Mouse (Mus musculus) heart, embryonic 14.5 days (tissue): Measurements from ENCODE around the gene Ybx2. TPM values are rescaled to one million over a fixed set of nuclear protein-coding genes. Genes with fewer than 3 reads are reported as not detected.
A peak's percentile ranks its signal among the peaks of the same experiment; 100 is the strongest.

Experiments used
- ATAC-seq: fragments of 200-750 bp; cut with Nextera tagmentation; 2 replicates; pipeline ENCODE4 v1.8.0; 2017; ENCODE audit warnings: low read depth, moderate TSS enrichment; ENCODE audit not compliant: insufficient number of reproducible peaks, insufficient read depth, low FRiP score
- H3K27ac ChIP-seq, 2 experiments: fragments of 200-500 bp in 1 of 2; fragments of 300-500 bp in 1 of 2; sonication (generic) in 1 of 2; replicated peaks in 1 of 2; 2 replicates each; pipeline ENCODE4 v1.5.1; 2012 to 2014; ENCODE audit warnings: low read depth in 2 of 2, low read length in 2 of 2, control low read depth in 1 of 2, mild to moderate bottlenecking in 1 of 2, mixed read lengths in 1 of 2; ENCODE audit not compliant: control insufficient read depth in 1 of 2, insufficient read depth in 1 of 2
- H3K27me3 ChIP-seq: fragments of 300-500 bp; sonication (generic); 2 replicates; pipeline ENCODE4 v1.6.1; 2014; ENCODE audit warnings: mild to moderate bottlenecking, low read length, control low read depth; ENCODE audit not compliant: control insufficient read depth, insufficient read depth
- H3K36me3 ChIP-seq: fragments of 300-500 bp; sonication (generic); 2 replicates; pipeline ENCODE4 v1.6.1; 2014; ENCODE audit warnings: mild to moderate bottlenecking, control low read depth, low read length, mixed read lengths; ENCODE audit not compliant: control insufficient read depth, insufficient read depth
- H3K4me1 ChIP-seq, 2 experiments: fragments of 200-500 bp in 1 of 2; fragments of 300-500 bp in 1 of 2; sonication (generic) in 1 of 2; 2 replicates each; pipeline ENCODE4 v1.6.1; 2012 to 2014; ENCODE audit warnings: low read length in 2 of 2, control low read depth in 1 of 2, mixed read lengths in 1 of 2; ENCODE audit not compliant: control insufficient read depth in 2 of 2, insufficient read depth in 2 of 2
- H3K4me2 ChIP-seq: fragments of 300-500 bp; sonication (generic); 2 replicates; pipeline ENCODE4 v1.6.1; 2014; ENCODE audit warnings: mild to moderate bottlenecking, low read length
- H3K4me3 ChIP-seq, 2 experiments: fragments of 200-500 bp in 1 of 2; fragments of 300-500 bp in 1 of 2; sonication (generic) in 1 of 2; 2 replicates each; pipeline ENCODE4 v1.5.1; 2012 to 2014; ENCODE audit warnings: low read length in 2 of 2, mild to moderate bottlenecking in 2 of 2, control low read depth in 1 of 2, low read depth in 1 of 2, moderate library complexity in 1 of 2; ENCODE audit not compliant: control insufficient read depth in 1 of 2, insufficient read depth in 1 of 2
- H3K9ac ChIP-seq: fragments of 300-500 bp; sonication (generic); 2 replicates; pipeline ENCODE4 v1.6.1; 2014; ENCODE audit warnings: mild to moderate bottlenecking, low read length
- H3K9me3 ChIP-seq: fragments of 300-500 bp; sonication (generic); 2 replicates; pipeline ENCODE4 v1.6.1; 2016; ENCODE audit warnings: low read length, control low read depth; ENCODE audit not compliant: control insufficient read depth
- WGBS: fragments of 180-500 bp; shearing (Covaris S2); extraction: QIAGEN DNeasy Blood & Tissue Kit; methylation state at CpG from one replicate; pipeline ENCODE4 v1.1.7; 2014; 5-methylcytosine and 5-hydroxymethylcytosine counted together
- polyA plus RNA-seq: library from polyadenylated mRNA; unstranded; fragments of >200 nt; fragmentation: Nextera tagmentation; extraction: Ambion mirVana; gene quantifications from 2 replicates; pipeline ENCODE4 v1.2.1, GENCODE M21; 2014

Gene Ybx2
- polyA plus RNA-seq, 1 experiment from 2014 or later: 7.3 TPM

- Histone ChIP-seq H3K9ac (peak overlapping the region; percentile 66), H3K36me3 (peaks cover 27% of the 10 kb centered on the region), H3K4me2 (peak overlapping the region; percentile 84), H3K4me1 (peaks cover 4 to 14% of the 10 kb centered on the region in 2 experiments; a peak in 3 of 4 replicates), H3K4me3 (peak overlapping the region; percentile 30 to 44), H3K9me3 (no peaks in the 10 kb centered on the region), H3K27ac (no peak overlapping the region), H3K27me3 (peaks cover 55% of the 10 kb centered on the region)
- 2% methylated on average over 58 of the region's 59 CpGs for WGBS
- peak; percentile 58; the same call in 1 of the 2 replicates for ATAC-seq
These were observed 30.6 kb downstream of the Ybx2 start for GRCm38 (mm10) chr11:69966006-69966859.

DNA sequence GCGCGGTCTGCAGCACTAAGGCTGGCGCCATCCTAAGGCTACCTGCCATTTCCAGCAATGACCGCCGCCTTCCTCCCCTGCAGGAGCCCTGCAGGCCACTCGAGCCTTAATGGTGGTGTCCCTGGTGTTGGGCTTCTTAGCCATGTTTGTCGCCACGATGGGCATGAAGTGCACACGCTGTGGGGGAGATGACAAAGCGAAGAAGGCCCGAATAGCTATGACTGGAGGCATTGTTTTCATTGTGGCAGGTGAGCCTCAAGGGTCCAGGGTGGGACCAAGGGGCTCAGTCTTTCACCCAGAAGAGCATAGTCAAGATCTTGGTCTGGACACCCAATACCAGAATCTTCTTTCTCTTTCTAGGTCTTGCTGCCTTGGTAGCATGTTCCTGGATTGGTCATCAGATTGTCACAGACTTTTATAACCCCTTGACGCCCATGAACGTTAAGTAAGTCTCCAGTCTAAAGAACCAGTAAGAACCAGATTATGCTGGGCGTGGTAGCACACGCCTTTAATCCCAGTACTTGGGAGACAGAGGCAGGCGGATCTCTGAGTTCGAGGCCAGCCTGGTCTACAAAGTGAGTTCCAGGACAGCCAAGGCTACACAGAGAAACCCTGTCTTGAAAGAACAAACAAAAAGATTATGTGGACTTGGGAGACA lies 31.4 kb downstream of the Ybx2 start:
- Histone ChIP-seq H3K9ac (peak overlapping the region; percentile 66), H3K4me2 (peak overlapping the region; percentile 84), H3K4me1 (peaks cover 4 to 14% of the 10 kb centered on the region in 2 experiments; a peak in 3 of 4 replicates), H3K27ac (no peak overlapping the region), H3K36me3 (peaks cover 34% of the 10 kb centered on the region), H3K27me3 (peaks cover 49% of the 10 kb centered on the region), H3K4me3 (peak overlapping the region; percentile 30 to 44; a peak in 3 of 4 replicates), H3K9me3 (no peaks in the 10 kb centered on the region)
- 34% methylated on average over 17 of the region's 17 CpGs for WGBS
- no peak for ATAC-seq

- no peak overlapping the region for H3K27ac ChIP-seq
- H3K4me3 ChIP-seq: no peak overlapping the region
- no peaks in the 10 kb centered on the region for H3K9me3 ChIP-seq
- H3K4me1 ChIP-seq: peaks cover 4 to 14% of the 10 kb centered on the region in 2 experiments; a peak in 3 of 4 replicates
- WGBS: 72% methylated on average over 4 of the region's 4 CpGs
- no peak overlapping the region for H3K9ac ChIP-seq
- ATAC-seq: no peak
- no peak overlapping the region for H3K4me2 ChIP-seq
- peaks cover 33% of the 10 kb centered on the region for H3K27me3 ChIP-seq
- peaks cover 52% of the 10 kb centered on the region for H3K36me3 ChIP-seq
These were observed 33.2 kb downstream of the Ybx2 start for GRCm38 (mm10) chr11:69968793-69969192.

DNA sequence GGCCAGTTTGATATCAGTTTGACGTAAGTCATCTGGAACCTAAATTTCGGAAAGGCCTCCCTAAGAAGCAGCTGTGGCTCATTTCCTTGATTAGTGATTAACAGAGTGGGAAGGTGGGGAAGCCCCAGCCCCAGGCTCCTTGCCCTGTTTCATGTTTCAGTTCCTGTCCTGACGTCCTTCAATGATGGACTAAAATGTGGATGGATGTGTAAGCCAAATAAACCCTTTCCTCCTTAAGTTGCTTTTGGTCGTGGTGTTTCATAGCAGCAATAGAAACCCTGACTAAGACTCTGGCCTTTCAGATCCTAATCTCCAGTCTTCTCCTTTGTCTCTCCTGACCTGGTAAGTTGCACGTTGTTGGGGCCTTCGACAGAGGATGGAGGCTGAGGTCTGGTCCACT lies 34.6 kb downstream of the Ybx2 start:
- H3K4me2 ChIP-seq: no peak overlapping the region
- no peak overlapping the region for H3K27ac ChIP-seq
- peaks cover 18% of the 10 kb centered on the region for H3K27me3 ChIP-seq
- no peak overlapping the region for H3K9ac ChIP-seq
- H3K4me1 ChIP-seq: peaks cover 4 to 11% of the 10 kb centered on the region in 2 experiments; a peak in 3 of 4 replicates
- H3K9me3 ChIP-seq: no peaks in the 10 kb centered on the region
- WGBS: 87% methylated on average over 6 of the region's 6 CpGs
- no peak overlapping the region for H3K4me3 ChIP-seq
- peaks cover 67% of the 10 kb centered on the region for H3K36me3 ChIP-seq
- no peak for ATAC-seq

DNA sequence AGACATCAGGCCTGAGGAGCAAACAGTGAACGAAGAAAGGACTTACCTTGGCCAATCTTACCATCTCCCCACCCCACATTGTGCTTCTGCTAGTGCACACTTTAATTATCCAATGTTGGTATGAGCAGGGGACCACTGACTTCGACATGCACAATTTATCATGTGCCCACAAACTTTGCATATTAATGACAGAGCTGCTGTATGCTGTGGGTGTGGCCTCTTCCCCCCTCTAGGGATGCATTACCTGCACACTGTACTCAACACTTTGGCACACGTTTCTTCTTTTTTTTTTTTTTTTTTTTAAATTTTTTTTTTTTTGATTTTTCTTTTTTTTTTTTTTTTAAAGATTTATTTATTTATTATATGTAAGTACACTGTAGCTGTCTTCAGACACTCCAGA lies 35.2 kb downstream of the Ybx2 start:
- 82% methylated on average over 3 of the region's 3 CpGs for WGBS
- Histone ChIP-seq H3K9ac (no peak overlapping the region), H3K4me2 (no peak overlapping the region), H3K27ac (no peak overlapping the region), H3K9me3 (no peaks in the 10 kb centered on the region), H3K36me3 (peaks cover 71% of the 10 kb centered on the region), H3K4me3 (no peak overlapping the region), H3K4me1 (peaks cover 4 to 10% of the 10 kb centered on the region in 2 experiments; a peak in 3 of 4 replicates), H3K27me3 (peaks cover 13% of the 10 kb centered on the region)
- ATAC-seq: no peak

- peaks cover 79% of the 10 kb centered on the region for H3K36me3 ChIP-seq
- H3K9ac ChIP-seq: no peak overlapping the region
- WGBS: 96% methylated on average over 2 of the region's 2 CpGs
- no peak overlapping the region for H3K4me3 ChIP-seq
- no peak overlapping the region for H3K4me2 ChIP-seq
- no peaks in the 10 kb centered on the region for H3K27me3 ChIP-seq
- H3K27ac ChIP-seq: no peak overlapping the region
- ATAC-seq: no peak
- H3K4me1 ChIP-seq: peaks cover 3 to 4% of the 10 kb centered on the region in 2 experiments; a peak in 3 of 4 replicates
- H3K9me3 ChIP-seq: no peaks in the 10 kb centered on the region
These were observed 39.3 kb downstream of the Ybx2 start for GRCm38 (mm10) chr11:69974907-69975306.

DNA sequence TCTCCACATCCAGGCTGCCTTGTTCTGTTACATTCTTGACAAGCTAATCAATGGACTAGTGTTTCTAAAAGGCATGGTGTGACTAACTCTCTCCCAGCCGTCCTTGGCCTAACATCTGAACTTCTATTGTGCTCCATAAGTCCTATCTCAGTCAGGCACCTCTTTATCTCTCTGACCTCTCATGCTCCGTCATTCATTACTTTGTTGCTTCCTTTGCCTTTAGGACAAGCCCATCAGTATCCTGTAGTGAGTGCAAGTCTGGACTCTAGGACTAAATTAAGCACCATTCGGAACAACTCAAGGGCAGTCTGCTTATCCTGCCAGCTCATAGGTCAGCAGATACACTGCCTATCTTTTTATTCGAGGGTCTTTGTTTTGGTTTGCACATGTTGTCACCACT lies 40.7 kb downstream of the Ybx2 start:
- no peak overlapping the region for H3K9ac ChIP-seq
- no peaks in the 10 kb centered on the region for H3K27me3 ChIP-seq
- H3K9me3 ChIP-seq: no peaks in the 10 kb centered on the region
- no peak overlapping the region for H3K4me2 ChIP-seq
- no peak overlapping the region for H3K27ac ChIP-seq
- H3K4me3 ChIP-seq: no peak overlapping the region
- H3K4me1 ChIP-seq: peaks cover 3 to 4% of the 10 kb centered on the region in 2 experiments; a peak in 3 of 4 replicates
- no peak for ATAC-seq
- H3K36me3 ChIP-seq: peaks cover 71% of the 10 kb centered on the region
- WGBS: 34% methylated on average over 4 of the region's 4 CpGs
